Mouse (Mus musculus): ENCODE measurements around the gene Bcl2a1a. TPM values are rescaled to one million over a fixed set of nuclear protein-coding genes. Genes with fewer than 3 reads are reported as not detected.
"Not testable (repeated sequence)": the region's sequence is repeated elsewhere in the genome, so short reads cannot be mapped to it uniquely, and the experiment has no call there.

Bcl2a1a gene
- polyA plus RNA-seq, 1 experiment, result not detected

DNA sequence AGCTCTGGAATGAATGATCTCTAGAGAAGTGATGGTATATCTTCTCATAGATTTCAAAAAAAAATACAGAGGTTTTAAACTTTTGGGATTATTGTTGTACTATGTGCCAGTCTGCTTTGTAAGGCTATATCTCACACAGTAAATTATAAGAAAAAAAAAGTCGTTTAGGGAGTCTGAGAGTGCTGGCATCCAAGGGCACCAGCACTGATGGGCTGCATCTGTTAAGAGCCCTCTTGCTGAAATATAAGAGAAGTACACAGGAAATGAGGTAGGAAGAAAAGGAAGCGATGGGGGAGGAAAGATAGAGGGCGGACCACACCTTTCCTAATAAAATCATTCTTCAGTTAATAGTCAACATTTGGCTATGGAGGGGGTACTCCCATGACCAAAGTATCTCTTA lies 2.2 kb downstream of the Bcl2a1a start:
- H3K27ac ChIP-seq (ENCODE audit: insufficient read depth, low read length), result no peak overlapping the region
- no peaks in the 10 kb centered on the region for H3K27me3 ChIP-seq (ENCODE audit: control insufficient read depth, insufficient read depth, low read length, poor library complexity, severe bottlenecking)
- H3K36me3 ChIP-seq (ENCODE audit: control insufficient read depth, insufficient read depth, low read length, poor library complexity, severe bottlenecking), result no peaks in the 10 kb centered on the region
- no peaks in the 10 kb centered on the region for H3K9me3 ChIP-seq (replicated peaks; ENCODE audit: control insufficient read depth, insufficient read depth, low read length, poor library complexity, severe bottlenecking)
- TF ChIP-seq CTCF (IDR thresholded peaks at IDR 0.05; ENCODE audit: low read depth, low read length) (no peak), EP300 (IDR thresholded peaks at IDR 0.05; ENCODE audit: insufficient read depth, low read depth, low read length) (no peak), POLR2A (IDR thresholded peaks at IDR 0.05; ENCODE audit: insufficient read depth, low read length) (no peak)
- no peak overlapping the region for H3K4me3 ChIP-seq (ENCODE audit: low read depth, low read length)
- H3K4me1 ChIP-seq (ENCODE audit: control insufficient read depth, insufficient read depth, low read length), result no peaks in the 10 kb centered on the region
- no peak overlapping the region for H3K9ac ChIP-seq (ENCODE audit: low read depth, poor library complexity, severe bottlenecking)

GRCm38 (mm10) chr9:88959981-88960380 lies 3.3 kb downstream of the Bcl2a1a start:
- not testable (repeated sequence) for H3K27me3 ChIP-seq (ENCODE audit: control insufficient read depth, insufficient read depth, low read length, poor library complexity, severe bottlenecking); H3K36me3 ChIP-seq (ENCODE audit: control insufficient read depth, insufficient read depth, low read length, poor library complexity, severe bottlenecking); H3K27ac ChIP-seq (ENCODE audit: insufficient read depth, low read length); H3K4me3 ChIP-seq (ENCODE audit: low read depth, low read length); H3K9ac ChIP-seq (ENCODE audit: low read depth, poor library complexity, severe bottlenecking); H3K9me3 ChIP-seq (replicated peaks; ENCODE audit: control insufficient read depth, insufficient read depth, low read length, poor library complexity, severe bottlenecking); H3K4me1 ChIP-seq (ENCODE audit: control insufficient read depth, insufficient read depth, low read length)

- H3K27ac ChIP-seq (ENCODE audit: insufficient read depth, low read length); H3K9me3 ChIP-seq (replicated peaks; ENCODE audit: control insufficient read depth, insufficient read depth, low read length, poor library complexity, severe bottlenecking); H3K9ac ChIP-seq (ENCODE audit: low read depth, poor library complexity, severe bottlenecking); H3K4me3 ChIP-seq (ENCODE audit: low read depth, low read length); H3K4me1 ChIP-seq (ENCODE audit: control insufficient read depth, insufficient read depth, low read length); H3K36me3 ChIP-seq (ENCODE audit: control insufficient read depth, insufficient read depth, low read length, poor library complexity, severe bottlenecking); H3K27me3 ChIP-seq (ENCODE audit: control insufficient read depth, insufficient read depth, low read length, poor library complexity, severe bottlenecking): not testable (repeated sequence)
Measured at GRCm38 (mm10) chr9:88966462-88966861, 9.8 kb downstream of the Bcl2a1a start.

- H3K36me3 ChIP-seq (ENCODE audit: control insufficient read depth, insufficient read depth, low read length, poor library complexity, severe bottlenecking); H3K27me3 ChIP-seq (ENCODE audit: control insufficient read depth, insufficient read depth, low read length, poor library complexity, severe bottlenecking); H3K27ac ChIP-seq (ENCODE audit: insufficient read depth, low read length); H3K9me3 ChIP-seq (replicated peaks; ENCODE audit: control insufficient read depth, insufficient read depth, low read length, poor library complexity, severe bottlenecking); H3K4me3 ChIP-seq (ENCODE audit: low read depth, low read length); H3K9ac ChIP-seq (ENCODE audit: low read depth, poor library complexity, severe bottlenecking); H3K4me1 ChIP-seq (ENCODE audit: control insufficient read depth, insufficient read depth, low read length): not testable (repeated sequence)
Measured at GRCm38 (mm10) chr9:88969502-88969901, 12.8 kb downstream of the Bcl2a1a start.

DNA sequence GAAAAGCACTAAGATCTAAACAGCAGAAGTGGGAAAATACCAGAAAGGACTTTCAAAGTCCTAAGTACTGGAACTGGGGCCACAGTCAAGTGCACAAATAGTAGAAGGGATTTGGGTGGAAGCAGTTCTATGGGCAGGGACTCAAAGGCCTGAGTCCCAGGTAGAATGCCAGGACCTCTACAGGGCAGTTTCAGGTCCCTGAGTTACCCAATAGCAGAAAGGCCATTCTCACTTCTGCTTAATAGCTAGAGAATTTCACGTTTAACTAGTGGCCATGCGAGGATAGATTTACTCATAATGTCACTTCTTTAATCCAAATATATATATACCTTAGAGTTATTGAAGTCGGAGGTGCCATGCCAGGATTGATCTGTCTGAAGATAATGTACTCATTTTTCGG lies 20.2 kb downstream of the Bcl2a1a start:
- not testable (repeated sequence) for H3K27me3 ChIP-seq (ENCODE audit: control insufficient read depth, insufficient read depth, low read length, poor library complexity, severe bottlenecking); H3K4me3 ChIP-seq (ENCODE audit: low read depth, low read length); H3K9ac ChIP-seq (ENCODE audit: low read depth, poor library complexity, severe bottlenecking); H3K9me3 ChIP-seq (replicated peaks; ENCODE audit: control insufficient read depth, insufficient read depth, low read length, poor library complexity, severe bottlenecking); H3K4me1 ChIP-seq (ENCODE audit: control insufficient read depth, insufficient read depth, low read length); H3K36me3 ChIP-seq (ENCODE audit: control insufficient read depth, insufficient read depth, low read length, poor library complexity, severe bottlenecking); H3K27ac ChIP-seq (ENCODE audit: insufficient read depth, low read length)

- H3K36me3 ChIP-seq (ENCODE audit: control insufficient read depth, insufficient read depth, low read length, poor library complexity, severe bottlenecking); H3K9me3 ChIP-seq (replicated peaks; ENCODE audit: control insufficient read depth, insufficient read depth, low read length, poor library complexity, severe bottlenecking); H3K4me3 ChIP-seq (ENCODE audit: low read depth, low read length); H3K27ac ChIP-seq (ENCODE audit: insufficient read depth, low read length); H3K9ac ChIP-seq (ENCODE audit: low read depth, poor library complexity, severe bottlenecking); H3K27me3 ChIP-seq (ENCODE audit: control insufficient read depth, insufficient read depth, low read length, poor library complexity, severe bottlenecking); H3K4me1 ChIP-seq (ENCODE audit: control insufficient read depth, insufficient read depth, low read length): not testable (repeated sequence)
Measured at GRCm38 (mm10) chr9:88979781-88980180, 23.1 kb downstream of the Bcl2a1a start.

DNA sequence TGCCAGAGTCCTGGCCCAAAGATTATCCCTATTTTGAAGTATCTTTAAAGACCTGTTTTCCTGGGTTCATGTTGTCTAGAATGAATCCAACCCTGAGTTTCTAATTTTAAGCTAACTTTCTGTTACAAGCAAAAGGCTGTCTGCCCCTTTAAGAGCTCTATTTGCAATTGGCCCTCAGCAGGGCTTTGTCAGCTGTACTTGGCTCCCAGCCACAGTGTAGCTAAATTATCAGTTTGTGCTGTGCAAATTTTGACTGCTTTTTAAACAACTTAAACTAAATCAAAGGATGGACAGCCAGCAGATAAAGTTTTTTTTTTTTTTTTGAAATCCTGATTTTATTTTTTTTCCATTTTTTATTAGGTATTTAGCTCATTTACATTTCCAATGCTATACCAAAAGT lies 44.8 kb downstream of the Bcl2a1a start:
- H3K36me3 ChIP-seq (ENCODE audit: control insufficient read depth, insufficient read depth, low read length, poor library complexity, severe bottlenecking); H3K4me1 ChIP-seq (ENCODE audit: control insufficient read depth, insufficient read depth, low read length); H3K9ac ChIP-seq (ENCODE audit: low read depth, poor library complexity, severe bottlenecking); H3K9me3 ChIP-seq (replicated peaks; ENCODE audit: control insufficient read depth, insufficient read depth, low read length, poor library complexity, severe bottlenecking); H3K27me3 ChIP-seq (ENCODE audit: control insufficient read depth, insufficient read depth, low read length, poor library complexity, severe bottlenecking); H3K4me3 ChIP-seq (ENCODE audit: low read depth, low read length); H3K27ac ChIP-seq (ENCODE audit: insufficient read depth, low read length): not testable (repeated sequence)

Other genes starting within 250 kb of the Bcl2a1a start
- 6.0 and 10.4 TPM in 2 replicates for gene Mthfsl, start 236.6 kb upstream of the Bcl2a1a start, polyA plus RNA-seq (2011; ENCODE audit: insufficient read depth, insufficient read length, low read depth, missing spikeins)
- gene Bcl2a1d, start 225.0 kb upstream of the Bcl2a1a start, polyA plus RNA-seq (2011; ENCODE audit: insufficient read depth, insufficient read length, low read depth, missing spikeins), result not detected in 2 replicates
- not detected in 2 replicates for gene Trim43c, start 117.7 kb upstream of the Bcl2a1a start, polyA plus RNA-seq (2011; ENCODE audit: insufficient read depth, insufficient read length, low read depth, missing spikeins)
- 0.29 and 0.45 TPM in 2 replicates for gene Trim43b, start 135.9 kb downstream of the Bcl2a1a start, polyA plus RNA-seq (2011; ENCODE audit: insufficient read depth, insufficient read length, low read depth, missing spikeins)
- not detected in 2 replicates for gene Bcl2a1b, start 242.3 kb downstream of the Bcl2a1a start, polyA plus RNA-seq (2011; ENCODE audit: insufficient read depth, insufficient read length, low read depth, missing spikeins)
- not detected in 2 replicates for gene Gm29094, start 242.5 kb downstream of the Bcl2a1a start, polyA plus RNA-seq (2011; ENCODE audit: insufficient read depth, insufficient read length, low read depth, missing spikeins)

Measured in ES-Bruce4 (cell line).